Mouse (Mus musculus): ENCODE results near the gene Ppm1l.

Gene Ppm1l

GRCm38 (mm10) chr3:69597211-69597610 is 280.6 kb downstream of the Ppm1l start:
- no peak for DNase-seq (ENCODE audit: low read depth, low spot score)

- DNase-seq (ENCODE audit: low read depth, low spot score) = no peak
Observed at GRCm38 (mm10) chr3:69597816-69598215, 281.2 kb downstream of the Ppm1l start.

DNA sequence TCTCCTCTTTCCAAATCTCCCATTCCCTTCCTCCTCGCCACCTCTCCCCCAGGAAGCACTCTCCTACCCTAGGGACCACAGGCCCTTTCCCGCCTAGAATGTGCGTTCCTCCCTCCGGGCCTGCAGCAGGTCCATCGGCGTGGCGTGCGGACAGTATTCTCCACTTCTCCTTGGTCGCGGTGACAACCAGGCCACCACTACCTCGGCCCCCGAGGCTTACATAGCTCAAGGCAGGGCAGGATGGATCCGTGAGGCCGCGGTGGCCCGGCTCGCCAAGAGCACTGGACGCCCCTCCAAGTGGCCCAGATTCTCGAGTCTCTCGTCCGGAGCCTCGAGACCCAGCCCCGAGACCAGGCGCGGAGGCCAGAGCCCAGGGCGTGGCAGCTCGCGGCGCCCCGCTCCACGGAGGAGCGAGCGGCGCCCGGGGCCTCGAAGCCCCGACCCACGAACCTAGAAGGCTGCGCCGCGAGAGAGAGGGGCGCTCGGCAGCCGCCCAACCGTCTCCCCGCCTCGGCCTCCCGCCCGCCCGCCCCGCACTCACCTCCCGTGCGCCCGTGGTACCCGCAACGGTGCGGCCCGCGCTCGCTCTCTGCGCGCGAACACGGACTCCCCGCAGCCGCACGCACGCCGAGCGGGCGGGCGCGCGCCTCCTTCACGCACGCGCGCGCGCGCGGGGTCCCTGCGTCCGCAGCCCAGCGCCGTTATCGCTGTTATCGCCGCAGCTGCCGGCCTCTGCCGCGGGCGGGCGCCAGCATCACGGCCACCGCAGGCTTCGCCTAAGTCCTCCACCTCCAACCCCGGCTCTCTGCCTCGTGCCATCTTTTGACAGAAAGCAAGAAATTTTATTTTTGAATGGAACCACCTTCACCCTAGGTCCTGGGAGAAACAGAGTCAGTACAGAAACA is 281.9 kb downstream of the Ppm1l start, which contains the start of gene B3galnt1:
B3galnt1 (minus strand) TSS at position 700 of the 905 bp plus-strand sequence.
- no peak for DNase-seq (ENCODE audit: low read depth, low spot score)

GRCm38 (mm10) chr3:69599166-69599500 is 282.5 kb downstream of the Ppm1l start:
- no peak for DNase-seq (ENCODE audit: low read depth, low spot score)

- no peak for DNase-seq (ENCODE audit: low read depth, low spot score)
Observed at GRCm38 (mm10) chr3:69606923-69607322, 290.3 kb downstream of the Ppm1l start.

DNA sequence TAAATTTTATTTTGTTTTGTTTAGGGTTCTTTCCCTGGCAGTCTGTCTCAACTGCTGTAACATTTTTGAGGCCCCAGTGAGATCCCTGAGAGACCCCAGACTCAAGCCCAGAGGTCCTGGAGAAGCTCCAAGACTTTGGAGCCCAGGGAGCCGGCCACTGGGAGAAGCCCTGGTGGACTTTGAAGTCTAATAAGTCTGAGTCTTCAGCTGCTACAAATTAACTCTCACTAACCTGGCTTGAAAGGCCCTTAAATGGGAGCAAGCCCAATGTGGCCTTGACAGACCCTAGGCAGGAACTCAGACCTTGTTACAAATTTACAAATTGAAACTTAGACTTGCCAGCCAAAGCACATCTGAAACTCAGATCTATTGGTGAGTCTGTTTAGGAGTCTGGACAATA is 290.8 kb downstream of the Ppm1l start:
- DNase-seq (ENCODE audit: low read depth, low spot score) = no peak

GRCm38 (mm10) chr3:69607909-69608308 is 291.2 kb downstream of the Ppm1l start:
- no peak for DNase-seq (ENCODE audit: low read depth, low spot score)
